Mouse (Mus musculus) liver, adult 2 months (tissue): ENCODE data around the gene Ppp1r10.

Experiments used
- CTCF ChIP-seq: fragments of 200-500 bp; IDR thresholded peaks from 2 replicates; pipeline ENCODE4 v1.5.1; 2011; ENCODE audit warnings: low read depth, low read length, control low read depth
- POLR2A ChIP-seq: fragments of 200-500 bp; IDR thresholded peaks from 2 replicates; pipeline ENCODE4 v1.6.1; 2011; ENCODE audit warnings: low read length, control low read depth; ENCODE audit not compliant: insufficient read depth; ENCODE audit errors: extremely low read depth

DNA sequence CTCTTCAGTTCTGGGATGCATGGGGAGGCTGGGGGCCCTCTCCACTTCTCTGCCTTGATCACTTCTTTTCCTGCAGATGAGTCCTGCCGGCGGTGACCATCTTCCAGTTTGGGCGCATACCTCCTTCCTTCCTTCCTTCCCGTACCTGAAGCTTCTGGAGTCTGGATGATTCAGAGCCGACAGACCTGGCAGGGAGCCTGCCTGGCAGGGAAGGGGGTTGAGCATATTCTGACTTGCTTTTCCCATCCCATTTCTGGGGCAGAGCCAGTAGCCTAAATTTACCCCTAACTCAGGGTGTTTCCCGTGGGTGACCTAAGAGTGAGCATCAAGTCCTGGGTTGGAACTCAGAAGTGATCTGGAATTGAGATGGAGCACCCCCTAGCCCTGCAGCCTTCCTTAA, 41.5 kb upstream of the Ppp1r10 start:
- no peak for TF ChIP-seq CTCF
- no peak for TF ChIP-seq POLR2A
